Comparison of ENCODE assay signal across 12 mouse cellular contexts in the genomic region with DNA sequence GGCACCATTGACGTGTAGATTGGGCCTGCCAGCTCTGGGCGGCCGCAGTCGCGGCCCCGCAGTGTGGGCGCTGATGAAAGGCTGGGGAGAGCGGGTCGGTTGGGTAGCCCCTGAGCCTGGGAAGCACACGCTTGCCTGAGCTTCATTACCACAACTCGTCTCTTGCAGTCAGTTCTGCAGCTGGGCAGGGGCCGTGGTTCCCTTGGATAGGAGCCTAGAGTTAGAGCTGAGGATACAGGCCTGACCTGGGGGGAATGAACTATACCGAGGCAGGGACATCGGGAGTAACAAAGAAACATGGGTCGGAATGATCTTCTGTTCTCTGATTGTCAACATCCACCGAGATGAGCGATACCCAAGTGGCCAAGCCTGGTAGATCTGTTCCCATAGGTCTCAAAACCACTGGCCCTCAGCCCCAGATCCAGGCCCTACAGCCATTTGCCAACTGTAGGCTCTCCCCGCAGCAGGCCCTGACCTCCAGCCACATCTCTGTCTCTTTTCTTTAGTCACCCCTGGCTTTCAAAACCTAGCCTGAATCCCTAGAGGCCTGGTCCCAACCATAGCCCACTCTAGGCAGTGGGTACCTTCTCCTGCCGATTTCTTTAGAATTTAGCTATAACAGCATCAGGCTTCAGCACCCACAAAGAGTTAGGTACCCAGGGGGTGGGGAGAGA. TPM values are rescaled to one million over a fixed set of nuclear protein-coding genes. Genes with fewer than 3 reads are reported as not detected.
A peak's percentile ranks its signal among the peaks of the same experiment; 100 is the strongest.
DNase-seq lines count a peak whose midpoint lies in the region; ATAC-seq and TF ChIP-seq lines count a peak whose summit lies in the region.
"Had no signal": no experiment of that assay in that cellular context is flagged by ENCODE, and none has a peak within 500 bp of the region (broad histone marks: within the 10 kb centered on the region; RNA-seq: fewer than 3 reads in every experiment).

No protein-coding gene starts in this region.

- ATAC-seq in heart, embryonic 12.5 days (ENCODE audit: insufficient number of reproducible peaks, low FRiP score): no peak
- no peak for ATAC-seq in midbrain, postnatal 0 days (ENCODE audit: low FRiP score)
- ATAC-seq in intestine, postnatal 0 days: no peak
- ATAC-seq in stomach, embryonic 14.5 days (ENCODE audit: insufficient number of reproducible peaks, insufficient read depth, low FRiP score, low read depth): no peak

- intact Hi-C loops in heart, adult 2 months (cut with DNase I): no loop called here

- H3K79me2 ChIP-seq in heart, adult 2 months (replicated peaks; ENCODE audit: control insufficient read depth, insufficient read depth, low read length): no peaks in the 10 kb centered on the region

- H3K27me3 ChIP-seq in heart, embryonic 12.5 days (replicated peaks): peaks cover 96% of the 10 kb centered on the region
- peaks cover 48% of the 10 kb centered on the region for H3K27me3 ChIP-seq in heart, adult 2 months (ENCODE audit: control insufficient read depth, insufficient read depth, low read length)
- peaks cover 100% of the 10 kb centered on the region for H3K27me3 ChIP-seq in midbrain, embryonic 10.5 days (ENCODE audit: low read depth, poor library complexity, severe bottlenecking)
- H3K27me3 ChIP-seq in midbrain, postnatal 0 days (ENCODE audit: insufficient read depth, low read length): peaks cover 90% of the 10 kb centered on the region
- peaks cover 97% of the 10 kb centered on the region for H3K27me3 ChIP-seq in intestine, postnatal 0 days (replicated peaks; ENCODE audit: control insufficient read depth, insufficient read depth, low read length)
- H3K27me3 ChIP-seq in stomach, embryonic 14.5 days (ENCODE audit: control insufficient read depth, insufficient read depth, low read length): peaks cover 62% of the 10 kb centered on the region

- TF ChIP-seq POLR2A in heart, adult 2 months (IDR thresholded peaks at IDR 0.05; ENCODE audit: insufficient read depth, low read depth, low read length): no peak

- H3K36me3 ChIP-seq in heart, embryonic 12.5 days: no peaks in the 10 kb centered on the region
- no peaks in the 10 kb centered on the region for H3K36me3 ChIP-seq in heart, adult 2 months (ENCODE audit: control insufficient read depth, insufficient read depth, low read length)
- no peaks in the 10 kb centered on the region for H3K36me3 ChIP-seq in midbrain, embryonic 10.5 days
- no peaks in the 10 kb centered on the region for H3K36me3 ChIP-seq in midbrain, postnatal 0 days (ENCODE audit: insufficient read depth, low read length)
- H3K36me3 ChIP-seq in intestine, postnatal 0 days (ENCODE audit: control insufficient read depth, insufficient read depth): no peaks in the 10 kb centered on the region
- no peaks in the 10 kb centered on the region for H3K36me3 ChIP-seq in stomach, embryonic 14.5 days (ENCODE audit: control insufficient read depth, insufficient read depth, low read length)

- peak overlapping the region; percentile 53 for H3K4me2 ChIP-seq in heart, embryonic 12.5 days
- H3K4me2 ChIP-seq in midbrain, postnatal 0 days (ENCODE audit: low read depth, low read length, poor library complexity, severe bottlenecking): no peak overlapping the region
- H3K4me2 ChIP-seq in intestine, postnatal 0 days (replicated peaks; ENCODE audit: low read depth): peak overlapping the region; percentile 53
- no peak overlapping the region for H3K4me2 ChIP-seq in stomach, embryonic 14.5 days (replicated peaks; ENCODE audit: low read depth, low read length)

- H3K27ac ChIP-seq in heart, embryonic 12.5 days (ENCODE audit: poor library complexity, severe bottlenecking): no peak overlapping the region
- H3K27ac ChIP-seq in heart, adult 2 months: no peak overlapping the region
- no peak overlapping the region for H3K27ac ChIP-seq in midbrain, embryonic 10.5 days (replicated peaks)
- no peak overlapping the region for H3K27ac ChIP-seq in midbrain, postnatal 0 days (ENCODE audit: low read depth, low read length)
- no peak overlapping the region for H3K27ac ChIP-seq in intestine, postnatal 0 days (ENCODE audit: low read depth, low read length)
- H3K27ac ChIP-seq in stomach, embryonic 14.5 days (ENCODE audit: low read length): no peak overlapping the region

- H3K4me3 ChIP-seq in heart, embryonic 12.5 days: peak overlapping the region; percentile 34
- H3K4me3 ChIP-seq in heart, adult 2 months: no peak overlapping the region
- H3K4me3 ChIP-seq in midbrain, embryonic 10.5 days: 0 out of 2 replicates have a peak overlapping the region, but pooled peaks have one; percentile 0
- no peak overlapping the region for H3K4me3 ChIP-seq in midbrain, postnatal 0 days (ENCODE audit: low read depth, low read length)
- peak overlapping the region; percentile 35 for H3K4me3 ChIP-seq in intestine, postnatal 0 days (ENCODE audit: low read depth, low read length)
- peak overlapping the region; percentile 12; the same call in 1 of the 2 replicates for H3K4me3 ChIP-seq in stomach, embryonic 14.5 days (ENCODE audit: low read depth, low read length)

- H3K4me1 ChIP-seq in heart, embryonic 12.5 days (replicated peaks): peaks cover 39% of the 10 kb centered on the region
- peaks cover 2% of the 10 kb centered on the region; the same call in 1 of the 2 replicates for H3K4me1 ChIP-seq in heart, adult 2 months (ENCODE audit: control insufficient read depth, insufficient read depth, low read length)
- peaks cover 44% of the 10 kb centered on the region for H3K4me1 ChIP-seq in midbrain, embryonic 10.5 days
- no peaks in the 10 kb centered on the region for H3K4me1 ChIP-seq in midbrain, postnatal 0 days (ENCODE audit: insufficient read depth, low read length)
- H3K4me1 ChIP-seq in intestine, postnatal 0 days (replicated peaks; ENCODE audit: control insufficient read depth, insufficient read depth, low read length): no peaks in the 10 kb centered on the region; the same call in 1 of the 2 replicates
- 0 out of 2 replicates have a peak, but pooled peaks cover 4% of the 10 kb centered on the region for H3K4me1 ChIP-seq in stomach, embryonic 14.5 days (ENCODE audit: control insufficient read depth, insufficient read depth, low read length)

- no peak for TF ChIP-seq CTCF in heart, adult 2 months (IDR thresholded peaks at IDR 0.05)
- no peak for TF ChIP-seq CTCF in midbrain, postnatal 0 days (IDR thresholded peaks at IDR 0.05)
- no peak for TF ChIP-seq CTCF in intestine, postnatal 0 days (IDR thresholded peaks at IDR 0.05; ENCODE audit: low read depth)

- 13% methylated on average over 19 of the region's 19 CpGs for WGBS in heart, embryonic 12.5 days
- 58% methylated on average over 19 of the region's 19 CpGs for WGBS in heart, adult 2 months
- 3% methylated on average over 19 of the region's 19 CpGs for WGBS in midbrain, embryonic 10.5 days
- 18% methylated on average over 19 of the region's 19 CpGs for WGBS in midbrain, postnatal 0 days
- 29% methylated on average over 19 of the region's 19 CpGs for WGBS in intestine, postnatal 0 days
- 14% methylated on average over 19 of the region's 19 CpGs for WGBS in stomach, embryonic 14.5 days

- no peaks in the 10 kb centered on the region for H3K9me3 ChIP-seq in heart, embryonic 12.5 days (replicated peaks)
- no peaks in the 10 kb centered on the region for H3K9me3 ChIP-seq in midbrain, embryonic 10.5 days (replicated peaks)
- no peaks in the 10 kb centered on the region for H3K9me3 ChIP-seq in midbrain, postnatal 0 days (ENCODE audit: low read length)
- no peaks in the 10 kb centered on the region for H3K9me3 ChIP-seq in intestine, postnatal 0 days (ENCODE audit: control insufficient read depth)
- no peaks in the 10 kb centered on the region for H3K9me3 ChIP-seq in stomach, embryonic 14.5 days (ENCODE audit: control insufficient read depth, low read depth, low read length)

- no peak for DNase-seq in heart, adult 2 months
- DNase-seq in midbrain, embryonic 10.5 days (ENCODE audit: low spot score): peak; percentile 55
- DNase-seq in midbrain, postnatal 0 days (ENCODE audit: low spot score): no peak
- DNase-seq in right cerebral cortex, postnatal 25 days: no peak
- no peak for DNase-seq in frontal cortex, adult 2 months (ENCODE audit: extremely low spot score in 1 of 2, low spot score in 1 of 2)
- DNase-seq: adrenal gland, adult 2 months; gastrocnemius, postnatal 14 days; right cerebral cortex, postnatal 14 days; thymus, postnatal 14 days had no signal

- no peak for TF ChIP-seq EP300 in heart, adult 2 months (IDR thresholded peaks at IDR 0.05; ENCODE audit: insufficient read depth, low read depth, low read length)

- H3K9ac ChIP-seq in heart, embryonic 12.5 days: no peak overlapping the region
- H3K9ac ChIP-seq in heart, adult 2 months (ENCODE audit: low read depth, low read length): no peak overlapping the region
- no peak overlapping the region for H3K9ac ChIP-seq in midbrain, postnatal 0 days (replicated peaks; ENCODE audit: low read length, poor library complexity, severe bottlenecking)
- H3K9ac ChIP-seq in intestine, postnatal 0 days (ENCODE audit: low read depth, low read length): no peak overlapping the region
- no peak overlapping the region for H3K9ac ChIP-seq in stomach, embryonic 14.5 days (replicated peaks; ENCODE audit: low read depth, low read length)

RNA-seq across cellular contexts. Expression of gene Tfap2a, which starts 1.9 kb away (rescaled TPM):
- polyA plus RNA-seq in heart, embryonic 12.5 days (2016; fragmentation: Nextera tagmentation; extraction: Ambion mirVana): 0.13 and 0.19 TPM in 2 replicates
- total RNA-seq in heart, adult 2 months (2021): under 1 TPM; 0.08 to 0.14 TPM
- polyA plus RNA-seq in heart, adult 2 months (2012; rRNA removed): 0.18 TPM in 1 of 2 replicates, not detected in the other
- 2.3 and 2.5 TPM in 2 replicates for polyA plus RNA-seq in midbrain, embryonic 10.5 days (2016; fragmentation: Nextera tagmentation; extraction: Ambion mirVana)
- 1.3 and 4.0 TPM in 2 replicates for total RNA-seq in midbrain, postnatal 0 days (2014; rRNA removed)
- polyA plus RNA-seq in midbrain, postnatal 0 days (2015; fragmentation: Nextera tagmentation; extraction: Ambion mirVana): 1.3 and 2.0 TPM in 2 replicates
- 0.04 and 0.07 TPM in 2 replicates for polyA plus RNA-seq in intestine, postnatal 0 days (2015; fragmentation: Nextera tagmentation; extraction: Ambion mirVana)
- polyA plus RNA-seq in stomach, embryonic 14.5 days (2014; fragmentation: Nextera tagmentation; extraction: Ambion mirVana): 0.94 and 1.2 TPM in 2 replicates
- polyA plus RNA-seq in frontal cortex, adult 2 months (2012; rRNA removed): 0.38 and 0.55 TPM in 2 replicates
- total RNA-seq: gastrocnemius, postnatal 14 days had no signal

Comparison
In these comparisons a context has a peak if more than half of its experiments do, and no peak if none do; other contexts are left out.
1. H3K4me3 ChIP-seq: peak in heart, embryonic 12.5 days (single experiment), midbrain, embryonic 10.5 days (single experiment), intestine, postnatal 0 days (single experiment) and stomach, embryonic 14.5 days (single experiment); none in heart, adult 2 months (single experiment) and midbrain, postnatal 0 days (single experiment).
2. H3K4me2 ChIP-seq: peak in heart, embryonic 12.5 days (single experiment) and intestine, postnatal 0 days (single experiment); none in midbrain, postnatal 0 days (single experiment) and stomach, embryonic 14.5 days (single experiment).